Mouse (Mus musculus) kidney, embryonic 16.5 days (tissue): Measurements from ENCODE around the gene Akt1. TPM values are rescaled to one million over a fixed set of nuclear protein-coding genes. Genes with fewer than 3 reads are reported as not detected.

Experiments
- ATAC-seq: fragments of 200-750 bp; cut with Nextera tagmentation; 2 replicates; pipeline ENCODE4 v1.8.0; 2017; ENCODE audit warnings: moderate TSS enrichment; ENCODE audit not compliant: low FRiP score, low TSS enrichment
- H3K27ac ChIP-seq: fragments of 300-500 bp; sonication (generic); 2 replicates; pipeline ENCODE4 v1.5.1; 2014; ENCODE audit warnings: low read length
- H3K27me3 ChIP-seq: fragments of 300-500 bp; sonication (generic); 2 replicates; pipeline ENCODE4 v1.6.1; 2014; ENCODE audit warnings: low read length, control low read depth, mixed read lengths; ENCODE audit not compliant: insufficient read depth
- H3K36me3 ChIP-seq: fragments of 300-500 bp; sonication (generic); 2 replicates; pipeline ENCODE4 v1.6.1; 2014; ENCODE audit warnings: low read length, control low read depth, mixed read lengths; ENCODE audit not compliant: insufficient read depth
- H3K4me1 ChIP-seq: fragments of 300-500 bp; sonication (generic); 2 replicates; pipeline ENCODE4 v1.6.1; 2014; ENCODE audit warnings: low read length, control low read depth, mixed read lengths; ENCODE audit not compliant: insufficient read depth
- H3K4me2 ChIP-seq: fragments of 300-500 bp; sonication (generic); replicated peaks from 2 replicates; pipeline ENCODE4 v1.6.1; 2014; ENCODE audit warnings: low read depth, low read length
- H3K4me3 ChIP-seq: fragments of 300-500 bp; sonication (generic); 2 replicates; pipeline ENCODE4 v1.5.1; 2014; ENCODE audit warnings: mild to moderate bottlenecking, low read length
- H3K9ac ChIP-seq: fragments of 300-500 bp; sonication (generic); replicated peaks from 2 replicates; pipeline ENCODE4 v1.6.1; 2014; ENCODE audit warnings: low read length
- H3K9me3 ChIP-seq: fragments of 300-500 bp; sonication (generic); 2 replicates; pipeline ENCODE4 v1.6.1; 2016; ENCODE audit warnings: low read length, control low read depth
- WGBS: fragments of 180-500 bp; shearing (Covaris S2); extraction: QIAGEN DNeasy Blood & Tissue Kit; methylation state at CpG from one replicate; pipeline ENCODE4 v1.1.7; 2014; 5-methylcytosine and 5-hydroxymethylcytosine counted together
- polyA plus RNA-seq: library from polyadenylated mRNA; unstranded; fragments of >200 nt; fragmentation: Nextera tagmentation; extraction: Ambion mirVana; gene quantifications from 2 replicates; pipeline ENCODE4 v1.2.1, GENCODE M21; 2015

Gene Akt1
- polyA plus RNA-seq, 1 experiment from 2014 or later, result 49.5 TPM

DNA sequence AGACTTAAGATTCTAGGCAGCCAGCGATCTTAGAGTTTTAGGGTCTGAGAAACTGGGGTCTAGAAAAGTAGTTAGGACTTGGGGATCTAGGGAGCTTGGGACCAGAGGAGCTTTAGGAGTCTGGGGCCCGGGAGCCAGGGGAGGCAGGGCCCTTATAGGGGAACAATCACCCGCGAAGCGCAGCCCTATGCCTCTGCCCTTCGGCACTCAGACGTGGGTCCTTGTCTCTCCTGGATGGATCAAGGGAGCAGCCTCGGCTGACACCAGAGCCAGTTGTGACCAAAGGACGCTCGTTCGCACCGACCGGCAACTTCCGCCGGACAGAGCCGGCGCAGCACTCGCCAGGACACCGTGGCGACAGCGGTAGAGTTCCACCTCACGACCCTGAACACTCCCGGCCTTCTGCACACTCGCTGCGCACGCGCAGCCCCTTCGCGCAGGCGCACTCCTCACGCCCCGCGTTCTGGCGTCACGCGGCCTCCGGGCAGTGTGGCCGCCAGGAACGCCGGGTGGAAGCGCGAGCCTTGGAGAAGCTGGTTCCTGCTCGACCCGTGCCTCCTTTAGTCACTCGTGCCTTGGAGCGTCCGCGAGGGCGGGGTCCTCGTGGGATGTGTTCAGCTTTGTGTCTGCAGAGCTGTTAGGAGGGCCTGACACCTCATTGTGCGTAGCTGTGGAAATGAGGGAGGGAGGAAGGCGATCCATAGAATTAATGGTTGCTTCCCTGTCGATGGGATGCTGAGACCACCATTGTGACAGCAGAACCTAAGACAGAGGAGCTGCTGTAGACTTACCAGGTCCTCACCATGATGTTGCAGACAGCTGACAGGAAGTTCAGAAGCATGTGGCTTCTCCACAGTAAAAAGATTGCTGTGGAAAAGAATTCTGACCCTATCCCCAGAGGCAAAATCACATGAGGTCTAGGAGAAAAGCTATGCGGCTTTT lies 18.8 kb upstream of the Akt1 start:
- Histone ChIP-seq H3K27me3 (no peaks in the 10 kb centered on the region), H3K4me3 (peak overlapping the region; percentile 79), H3K4me2 (peak overlapping the region; percentile 88), H3K4me1 (peaks cover 17% of the 10 kb centered on the region), H3K27ac (peak overlapping the region; percentile 76), H3K9ac (peak overlapping the region; percentile 95), H3K9me3 (no peaks in the 10 kb centered on the region), H3K36me3 (no peaks in the 10 kb centered on the region)
- 2% methylated on average over 54 of the region's 54 CpGs for WGBS
- peak; percentile 96 for ATAC-seq

DNA sequence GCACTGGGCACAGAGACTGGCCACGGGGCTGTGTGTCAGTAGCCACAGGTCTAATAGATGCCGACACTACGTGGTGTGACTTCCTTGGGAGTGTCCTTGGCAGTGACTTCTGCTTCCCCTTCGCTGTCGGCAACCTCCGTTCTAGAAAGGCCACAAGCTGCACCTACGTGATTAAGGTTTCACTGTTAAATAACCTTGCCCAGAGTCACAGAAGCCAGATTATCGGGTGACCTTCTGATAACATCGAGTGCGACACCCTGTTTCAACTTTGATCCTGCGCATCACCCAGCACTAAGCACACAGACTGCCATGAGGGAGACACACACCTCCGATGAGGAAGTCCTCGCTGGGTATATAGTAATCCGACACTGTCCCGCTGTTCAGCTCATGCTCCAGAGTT lies 13.8 kb upstream of the Akt1 start:
- Histone ChIP-seq H3K4me2 (no peak overlapping the region), H3K4me3 (no peak overlapping the region), H3K36me3 (no peaks in the 10 kb centered on the region), H3K27ac (no peak overlapping the region), H3K4me1 (peaks cover 12% of the 10 kb centered on the region), H3K9me3 (0 out of 2 replicates have a peak, but pooled peaks cover 3% of the 10 kb centered on the region), H3K9ac (no peak overlapping the region), H3K27me3 (no peaks in the 10 kb centered on the region)
- 42% methylated on average over 15 of the region's 15 CpGs for WGBS
- ATAC-seq, result no peak

DNA sequence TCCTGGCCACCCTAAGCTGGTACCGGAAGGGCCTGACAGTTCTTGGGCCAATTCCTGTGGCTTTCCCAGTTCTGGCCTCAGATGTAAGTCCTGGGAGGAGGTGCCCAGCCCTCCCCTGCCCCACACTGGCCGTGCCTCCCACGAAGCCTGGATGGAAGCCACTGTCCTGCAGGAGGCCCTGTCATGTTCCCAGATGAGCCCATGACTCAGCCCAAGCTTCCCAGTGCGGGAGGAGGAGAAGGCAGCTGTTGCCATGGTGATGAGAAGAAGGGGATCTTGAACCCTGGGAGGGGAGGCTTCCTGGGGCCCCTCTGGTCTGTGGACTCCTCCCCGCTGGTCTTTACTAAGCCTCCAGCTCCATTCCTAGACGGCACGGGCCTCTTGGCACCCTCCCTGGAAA lies 8.7 kb upstream of the Akt1 start:
- Histone ChIP-seq H3K27me3 (peaks cover 19% of the 10 kb centered on the region), H3K27ac (no peak overlapping the region), H3K9me3 (0 out of 2 replicates have a peak, but pooled peaks cover 3% of the 10 kb centered on the region), H3K4me3 (no peak overlapping the region), H3K9ac (no peak overlapping the region), H3K4me2 (no peak overlapping the region), H3K36me3 (no peaks in the 10 kb centered on the region; the same call in 1 of the 2 replicates), H3K4me1 (peaks cover 12% of the 10 kb centered on the region)
- 53% methylated on average over 7 of the region's 7 CpGs for WGBS
- no peak for ATAC-seq

DNA sequence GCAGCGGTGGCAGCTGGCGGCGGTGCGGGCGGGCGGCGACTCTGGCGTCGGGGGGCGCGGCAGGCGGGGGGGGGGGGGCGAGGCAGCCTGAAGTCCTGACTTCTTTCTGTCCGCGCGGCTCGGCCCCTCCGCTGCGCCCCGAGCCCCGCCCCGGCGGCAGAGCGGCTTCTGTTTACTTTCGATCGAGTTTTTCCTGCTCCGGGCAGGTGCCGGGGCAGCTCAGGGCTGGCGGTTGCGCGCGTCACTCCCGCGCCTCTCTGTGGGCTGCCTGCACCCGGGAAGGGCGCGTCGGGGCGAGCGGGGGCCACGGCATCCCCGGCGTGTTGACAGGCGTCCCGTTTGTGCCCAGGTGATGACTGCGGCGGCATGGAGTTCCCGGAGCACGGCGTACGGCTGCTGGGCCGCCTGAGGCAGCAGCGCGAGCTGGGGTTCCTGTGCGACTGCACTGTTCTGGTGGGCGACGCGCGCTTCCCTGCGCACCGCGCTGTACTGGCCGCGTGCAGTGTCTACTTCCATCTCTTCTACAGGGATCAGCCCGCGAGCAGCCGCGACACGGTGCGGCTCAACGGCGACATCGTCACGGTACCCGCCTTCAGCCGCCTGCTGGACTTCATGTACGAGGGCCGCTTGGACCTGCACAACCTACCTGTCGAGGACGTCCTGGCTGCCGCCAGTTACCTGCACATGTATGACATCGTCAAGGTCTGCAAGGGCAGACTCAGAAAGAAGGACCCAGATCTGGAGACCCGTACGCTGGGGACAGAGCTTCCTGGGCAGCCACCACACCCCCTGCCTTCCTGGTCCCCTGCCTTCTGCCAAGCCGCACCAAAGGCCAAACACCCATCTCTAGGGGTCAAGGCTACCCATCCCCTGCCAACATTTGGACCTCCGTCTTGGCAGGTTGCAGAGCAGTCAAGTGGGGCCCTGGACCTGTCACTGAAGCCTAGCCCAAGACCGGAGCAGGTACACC lies 4.6 kb upstream of the Akt1 start:
- Histone ChIP-seq H3K4me2 (peak overlapping the region; percentile 100), H3K9ac (peak overlapping the region; percentile 70), H3K27me3 (peaks cover 23% of the 10 kb centered on the region), H3K9me3 (no peaks in the 10 kb centered on the region), H3K36me3 (no peaks in the 10 kb centered on the region; the same call in 1 of the 2 replicates), H3K4me1 (peaks cover 40% of the 10 kb centered on the region), H3K27ac (peak overlapping the region; percentile 77; the same call in 1 of the 2 replicates), H3K4me3 (peak overlapping the region; percentile 68)
- ATAC-seq, result peak; percentile 9; the same call in 1 of the 2 replicates
- WGBS, result 4% methylated on average over 74 of the region's 87 CpGs

DNA sequence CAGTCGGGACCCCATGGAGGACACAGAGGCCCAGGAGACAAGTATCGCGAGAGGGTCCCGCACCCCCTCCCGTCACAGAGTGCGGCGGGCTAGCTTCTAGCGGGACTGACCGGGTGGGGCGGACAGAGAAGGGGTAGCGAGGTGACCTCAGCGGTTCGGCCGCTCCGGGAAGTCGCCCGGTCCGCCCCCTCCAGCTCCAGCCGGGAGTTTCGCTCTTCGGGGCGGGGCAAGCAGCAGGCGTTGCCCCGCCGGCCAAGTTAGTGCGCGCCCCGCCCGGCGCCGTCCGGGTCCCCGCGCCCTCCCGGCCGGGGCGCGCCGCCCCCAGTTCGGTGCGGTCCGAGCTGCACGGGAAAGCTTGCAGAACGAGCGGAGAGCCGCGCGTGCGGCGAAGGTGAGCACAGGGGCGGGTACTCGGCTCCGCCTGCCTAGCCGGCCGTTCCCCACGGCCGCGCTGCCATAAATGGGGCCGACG lies 3.9 kb upstream of the Akt1 start, which contains the start of gene Zbtb42:
Zbtb42 (plus strand) TSS at position 274 of the 472 bp plus-strand sequence.
- WGBS, result under 1% methylated on average over 52 of the region's 60 CpGs

DNA sequence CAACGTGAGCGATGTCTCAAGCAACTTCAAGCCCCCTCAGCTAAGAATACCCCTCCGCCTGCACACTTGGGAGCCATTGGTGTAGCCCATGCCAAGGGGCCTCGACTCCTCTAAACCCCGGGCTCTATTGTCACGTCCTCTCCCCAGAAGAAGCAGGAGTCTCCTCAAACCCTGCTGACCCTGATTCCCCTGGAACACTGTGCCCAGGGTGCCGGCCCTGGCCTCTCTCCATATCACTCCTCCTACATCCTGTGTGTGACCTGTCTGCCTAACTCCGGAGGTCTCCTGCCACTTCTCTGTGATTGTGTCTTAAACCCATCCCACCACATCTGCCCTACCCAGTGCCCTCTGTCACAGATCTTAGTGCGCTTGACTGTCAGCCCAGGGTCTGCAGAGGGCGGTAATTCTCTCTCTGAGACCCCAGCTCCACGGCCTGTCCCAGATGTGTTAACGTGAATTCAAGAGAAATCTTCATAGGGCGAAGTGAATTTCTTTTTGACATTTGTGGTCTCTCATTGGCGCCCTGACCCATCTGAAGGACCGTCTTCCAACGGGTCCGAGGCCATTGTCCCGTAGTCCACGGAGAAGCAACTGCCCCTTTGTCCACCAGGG lies 3.4 kb upstream of the Akt1 start:
- H3K36me3 ChIP-seq, result no peaks in the 10 kb centered on the region; the same call in 1 of the 2 replicates
- peak overlapping the region; percentile 68 for H3K4me3 ChIP-seq
- peak overlapping the region; percentile 77; the same call in 1 of the 2 replicates for H3K27ac ChIP-seq
- no peak for ATAC-seq
- peak overlapping the region; percentile 100 for H3K4me2 ChIP-seq
- peaks cover 41% of the 10 kb centered on the region for H3K4me1 ChIP-seq
- peak overlapping the region; percentile 70 for H3K9ac ChIP-seq
- no peaks in the 10 kb centered on the region for H3K9me3 ChIP-seq
- H3K27me3 ChIP-seq, result peaks cover 23% of the 10 kb centered on the region
- WGBS, result 15% methylated on average over 19 of the region's 19 CpGs

More for the DNA sequence above, 3.9 kb upstream of the Akt1 start, which contains the start of gene Zbtb42:
- Histone ChIP-seq H3K9me3 (no peaks in the 10 kb centered on the region), H3K4me1 (peaks cover 40% of the 10 kb centered on the region), H3K4me2 (peak within 1 kb of the TSS; percentile 100), H3K36me3 (no peaks in the 10 kb centered on the region; the same call in 1 of the 2 replicates), H3K9ac (peak within 1 kb of the TSS; percentile 70), H3K27ac (peak within 1 kb of the TSS; percentile 77; the same call in 1 of the 2 replicates), H3K4me3 (peak within 1 kb of the TSS; percentile 68), H3K27me3 (peaks cover 23% of the 10 kb centered on the region)
- peak; percentile 14 for ATAC-seq

DNA sequence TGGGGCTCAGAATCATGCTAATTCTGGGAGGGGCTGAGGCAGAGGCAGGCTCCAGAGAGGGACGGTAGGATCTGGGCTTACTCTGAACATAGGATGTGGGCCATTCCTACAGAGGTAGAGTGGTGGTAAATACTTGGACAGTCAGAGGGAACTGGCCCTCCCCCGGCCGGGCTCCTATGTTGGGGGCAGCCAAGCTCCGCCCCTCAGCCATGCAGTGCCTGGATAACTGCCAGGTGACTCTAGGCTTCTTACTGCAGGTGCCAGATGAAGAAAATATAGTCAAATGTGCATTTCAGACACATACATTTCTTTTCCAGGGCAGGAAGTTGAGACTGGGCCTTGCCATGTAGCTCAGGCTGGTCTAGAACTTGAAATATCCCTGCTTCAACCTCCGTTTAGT lies 2.4 kb upstream of the Akt1 start:
- peaks cover 51% of the 10 kb centered on the region for H3K4me1 ChIP-seq
- 47% methylated on average over 5 of the region's 5 CpGs for WGBS
- no peaks in the 10 kb centered on the region for H3K9me3 ChIP-seq
- H3K4me3 ChIP-seq, result no peak overlapping the region
- H3K27ac ChIP-seq, result no peak overlapping the region
- no peaks in the 10 kb centered on the region; the same call in 1 of the 2 replicates for H3K36me3 ChIP-seq
- peaks cover 23% of the 10 kb centered on the region for H3K27me3 ChIP-seq
- H3K9ac ChIP-seq, result no peak overlapping the region
- ATAC-seq, result no peak
- H3K4me2 ChIP-seq, result no peak overlapping the region

DNA sequence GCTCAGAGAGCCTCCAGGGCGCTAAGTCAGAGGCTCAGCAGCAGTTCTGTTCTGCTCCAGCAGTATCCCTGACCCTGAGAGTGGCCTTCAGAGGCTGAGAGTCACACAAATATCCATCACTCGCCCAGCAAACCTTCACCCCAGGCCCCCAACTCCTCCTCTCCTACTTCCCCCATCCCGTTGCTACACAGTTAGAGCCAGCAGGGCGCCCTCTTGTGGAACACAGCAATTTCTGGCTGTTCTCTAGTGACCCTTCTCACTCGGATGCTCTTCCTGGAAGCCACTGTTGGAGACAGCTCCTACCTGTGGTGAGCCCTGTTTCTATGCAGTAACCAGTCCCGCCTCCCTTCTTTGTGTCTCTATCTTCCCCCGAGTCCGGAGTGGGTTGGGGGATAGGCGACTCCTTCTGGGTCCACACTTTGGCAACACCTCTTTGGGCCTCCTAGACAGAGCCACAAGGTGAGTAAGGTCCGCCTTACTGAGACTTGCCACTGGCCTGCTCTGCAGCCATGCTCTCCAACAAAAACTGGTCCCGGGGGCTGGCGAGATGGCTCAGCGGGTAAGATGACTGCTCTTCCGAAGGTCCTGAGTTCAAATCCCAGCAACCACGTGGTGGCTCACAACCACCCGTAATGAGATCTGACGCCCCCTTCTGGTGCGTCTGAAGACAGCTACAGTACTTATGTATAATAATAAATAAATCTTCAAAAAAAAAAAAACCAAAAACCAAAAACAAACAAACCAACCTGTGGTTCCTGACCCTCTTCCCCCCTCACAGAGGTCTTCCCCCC lies 756 bp upstream of the Akt1 start:
- no peaks in the 10 kb centered on the region for H3K9me3 ChIP-seq
- peaks cover 7% of the 10 kb centered on the region for H3K36me3 ChIP-seq
- peak overlapping the region; percentile 72 for H3K4me2 ChIP-seq
- WGBS, result 20% methylated on average over 18 of the region's 18 CpGs
- H3K27me3 ChIP-seq, result peaks cover 14% of the 10 kb centered on the region
- H3K27ac ChIP-seq, result peak overlapping the region; percentile 97
- H3K9ac ChIP-seq, result peak overlapping the region; percentile 100
- H3K4me1 ChIP-seq, result peaks cover 67% of the 10 kb centered on the region
- ATAC-seq, result peak; percentile 40
- H3K4me3 ChIP-seq, result peak overlapping the region; percentile 99
